Mouse (Mus musculus) heart, postnatal 0 days (tissue): ENCODE results near the gene Ccdc12. TPM values are rescaled to one million over a fixed set of nuclear protein-coding genes. Genes with fewer than 3 reads are reported as not detected.
A peak's percentile ranks its signal among the peaks of the same experiment; 100 is the strongest.
"Not testable (repeated sequence)": the region's sequence is repeated elsewhere in the genome, so short reads cannot be mapped to it uniquely, and the experiment has no call there.

Source experiments
- ATAC-seq: fragments of 200-750 bp; cut with Nextera tagmentation; 2 replicates; pipeline ENCODE4 v1.8.0; 2017; ENCODE audit warnings: low read depth, moderate number of reproducible peaks, moderate library complexity; ENCODE audit not compliant: insufficient read depth
- DNase-seq: peaks from one replicate; pipeline ENCODE4 v3.0.0-alpha.2; 2016; ENCODE audit warnings: low spot score
- H3K27ac ChIP-seq: fragments of 300-500 bp; sonication (generic); 2 replicates; pipeline ENCODE4 v1.5.1; 2014; ENCODE audit warnings: low read depth, mild to moderate bottlenecking
- H3K27me3 ChIP-seq: fragments of 300-500 bp; sonication (generic); 2 replicates; pipeline ENCODE4 v1.6.1; 2014; ENCODE audit warnings: low read length, mixed read lengths; ENCODE audit not compliant: control insufficient read depth, insufficient read depth
- H3K36me3 ChIP-seq: fragments of 300-500 bp; sonication (generic); replicated peaks from 2 replicates; pipeline ENCODE4 v1.6.1; 2014; ENCODE audit warnings: low read length, mixed read lengths; ENCODE audit not compliant: control insufficient read depth, insufficient read depth
- H3K4me1 ChIP-seq: fragments of 300-500 bp; sonication (generic); 2 replicates; pipeline ENCODE4 v1.6.1; 2014; ENCODE audit warnings: antibody characterized with exemption; ENCODE audit not compliant: control insufficient read depth, insufficient read depth
- H3K4me2 ChIP-seq: fragments of 300-500 bp; sonication (generic); 2 replicates; pipeline ENCODE4 v1.6.1; 2014; ENCODE audit warnings: low read depth, mild to moderate bottlenecking, low read length, moderate library complexity
- H3K4me3 ChIP-seq: fragments of 300-500 bp; sonication (generic); 2 replicates; pipeline ENCODE4 v1.5.1; 2014; ENCODE audit warnings: low read depth, low read length
- H3K9ac ChIP-seq: fragments of 300-500 bp; sonication (generic); replicated peaks from 2 replicates; pipeline ENCODE4 v1.6.1; 2014; ENCODE audit warnings: low read depth, low read length, mixed read lengths
- H3K9me3 ChIP-seq: fragments of 300-500 bp; sonication (generic); replicated peaks from 2 replicates; pipeline ENCODE4 v1.6.1; 2016; ENCODE audit warnings: low read length; ENCODE audit not compliant: control insufficient read depth
- CTCF ChIP-seq: IDR thresholded peaks from 2 replicates; pipeline ENCODE4 v1.5.1; 2016; ENCODE audit warnings: antibody characterized with exemption, control low read depth, low read depth
- EP300 ChIP-seq: IDR thresholded peaks from 2 replicates; pipeline ENCODE4 v1.6.1; 2016; ENCODE audit warnings: antibody characterized with exemption, low read depth
- WGBS: fragments of 180-500 bp; shearing (Covaris S2); extraction: QIAGEN DNeasy Blood & Tissue Kit; methylation state at CpG from one replicate; pipeline ENCODE4 v1.1.7; 2014; 5-methylcytosine and 5-hydroxymethylcytosine counted together
- polyA plus RNA-seq: library from polyadenylated mRNA; unstranded; fragments of >200 nt; fragmentation: Nextera tagmentation; extraction: Ambion mirVana; gene quantifications from 2 replicates; pipeline ENCODE4 v1.2.1, GENCODE M21; 2015
- total RNA-seq: library from RNA; depleted of rRNA; stranded (reverse); fragments of >200 nt; gene quantifications from 2 replicates; pipeline ENCODE4 v1.2.3, GENCODE M21; 2014; ENCODE audit warnings: low replicate concordance

The Ccdc12 gene
- total and polyA plus RNA-seq, 2 experiments from 2014 or later, result 95.9 to 143 TPM

GRCm38 (mm10) chr9:110680736-110681507, 24.6 kb downstream of the Ccdc12 start:
- no peak for TF ChIP-seq EP300
- TF ChIP-seq CTCF, result no peak
- no peaks in the 10 kb centered on the region for H3K9me3 ChIP-seq
- 77% methylated on average over 7 of the region's 7 CpGs for WGBS
- DNase-seq (no peak), ATAC-seq (no peak)
- peaks cover 66% of the 10 kb centered on the region for H3K4me1 ChIP-seq
- no peaks in the 10 kb centered on the region for H3K27me3 ChIP-seq
- no peaks in the 10 kb centered on the region for H3K36me3 ChIP-seq
- no peak overlapping the region for H3K4me3 ChIP-seq
- H3K27ac ChIP-seq, result peak overlapping the region; percentile 47
- no peak overlapping the region for H3K4me2 ChIP-seq
- H3K9ac ChIP-seq, result no peak overlapping the region

- ATAC-seq (no peak), DNase-seq (no peak)
- WGBS, result 65% methylated on average over 9 of the region's 9 CpGs
- Histone ChIP-seq H3K27ac (peak overlapping the region; percentile 97), H3K4me1 (peaks cover 68% of the 10 kb centered on the region), H3K9me3 (no peaks in the 10 kb centered on the region), H3K4me2 (no peak overlapping the region), H3K27me3 (no peaks in the 10 kb centered on the region), H3K36me3 (no peaks in the 10 kb centered on the region), H3K9ac (no peak overlapping the region), H3K4me3 (no peak overlapping the region)
- TF ChIP-seq EP300, result no peak
- TF ChIP-seq CTCF, result no peak
Measured at GRCm38 (mm10) chr9:110681817-110682216, 25.5 kb downstream of the Ccdc12 start.

- Histone ChIP-seq H3K9me3 (no peaks in the 10 kb centered on the region), H3K4me1 (peaks cover 68% of the 10 kb centered on the region), H3K4me3 (no peak overlapping the region), H3K9ac (no peak overlapping the region), H3K27ac (peak overlapping the region; percentile 97), H3K36me3 (no peaks in the 10 kb centered on the region), H3K27me3 (no peaks in the 10 kb centered on the region), H3K4me2 (no peak overlapping the region)
- no peak for DNase-seq
- TF ChIP-seq CTCF, result no peak
- TF ChIP-seq EP300, result no peak
- ATAC-seq, result no peak
- WGBS, result 51% methylated on average over 5 of the region's 5 CpGs
Measured at GRCm38 (mm10) chr9:110682255-110682654, 26.0 kb downstream of the Ccdc12 start.

GRCm38 (mm10) chr9:110682697-110683096, 26.4 kb downstream of the Ccdc12 start:
- 80% methylated on average over 3 of the region's 3 CpGs for WGBS
- peaks cover 63% of the 10 kb centered on the region for H3K4me1 ChIP-seq

GRCm38 (mm10) chr9:110683574-110684099, 27.3 kb downstream of the Ccdc12 start:
- Histone ChIP-seq H3K4me1 (peaks cover 54% of the 10 kb centered on the region), H3K9me3 (no peaks in the 10 kb centered on the region), H3K27me3 (no peaks in the 10 kb centered on the region), H3K27ac (peak overlapping the region; percentile 97), H3K4me2 (peak overlapping the region; percentile 45), H3K36me3 (no peaks in the 10 kb centered on the region), H3K9ac (peak overlapping the region; percentile 18; the same call in 1 of the 2 replicates), H3K4me3 (0 out of 2 replicates have a peak overlapping the region, but pooled peaks have one; percentile 1)
- no peak for TF ChIP-seq CTCF
- WGBS, result 19% methylated on average over 4 of the region's 4 CpGs
- DNase-seq, result peak; percentile 89
- ATAC-seq, result peak; percentile 85

More at GRCm38 (mm10) chr9:110682697-110683096, 26.4 kb downstream of the Ccdc12 start:
- peak overlapping the region; percentile 97 for H3K27ac ChIP-seq
- not testable (repeated sequence) for DNase-seq, H3K27me3 ChIP-seq, H3K36me3 ChIP-seq, H3K4me3 ChIP-seq, ATAC-seq, H3K4me2 ChIP-seq, H3K9me3 ChIP-seq, H3K9ac ChIP-seq
